Mouse (Mus musculus) erythroblast, embryonic 14.5 days (primary cell): ENCODE results near the gene Foxc2.

ENCODE experiments used
- GATA1 ChIP-seq: IDR thresholded peaks from 2 replicates; pipeline ENCODE4 v1.6.1; 2012; ENCODE audit warnings: low read length, inconsistent platforms, mixed read lengths
- TAL1 ChIP-seq: IDR thresholded peaks from 3 replicates; pipeline ENCODE4 v1.6.1; 2012; ENCODE audit warnings: low read length, inconsistent platforms, mixed read lengths

- TF ChIP-seq GATA1 (no peak), TAL1 (no peak)
Measured at GRCm38 (mm10) chr8:121113261-121113660, 2.7 kb upstream of the Foxc2 start.
